36 mouse cellular contexts compared by ENCODE assay signal in genomic region chr13:34765269-34765668, GRCm38 (mm10). TPM values are rescaled to one million over a fixed set of nuclear protein-coding genes. Genes with fewer than 3 reads are reported as not detected.
"Had no signal": no experiment of that assay in that cellular context is flagged by ENCODE, and none has a peak within 500 bp of the region (broad histone marks: within the 10 kb centered on the region; RNA-seq: fewer than 3 reads in every experiment).

No protein-coding gene starts in this region.

- H3K27ac ChIP-seq: gastrocnemius, adult 2 months; heart, adult 2 months; hindbrain, embryonic 10.5 days; hindbrain, embryonic 12.5 days; hindbrain, embryonic 14.5 days; intestine, embryonic 15.5 days; layer of hippocampus, adult 2 months; left cerebral cortex, adult 2 months; limb, embryonic 10.5 days; limb, embryonic 12.5 days had no signal

- H3K4me2 ChIP-seq: heart, embryonic 12.5 days; hindbrain, embryonic 12.5 days; hindbrain, embryonic 14.5 days; intestine, embryonic 15.5 days; limb, embryonic 12.5 days had no signal

- ATAC-seq: hindbrain, embryonic 16.5 days; inflammation-experienced regulatory T-cells, adult 6 months; intestine, embryonic 15.5 days; intestine, postnatal 0 days had no signal

- DNase-seq: gastrocnemius, adult 2 months; gastrocnemius, postnatal 10 days; gastrocnemius, postnatal 25 days; heart, adult 2 months; heart, postnatal 10 days; heart, postnatal 4 days; kidney, adult 18-20 months; kidney, adult 8-10 months; kidney, postnatal 10 days; kidney, postnatal 25 days; kidney, postnatal 4 days had no signal

- H3K36me3 ChIP-seq: heart, embryonic 12.5 days; hindbrain, embryonic 10.5 days; hindbrain, embryonic 12.5 days; intestine, embryonic 15.5 days; limb, embryonic 10.5 days; limb, embryonic 12.5 days had no signal

- H3K9me3 ChIP-seq: heart, embryonic 12.5 days; hindbrain, embryonic 10.5 days; hindbrain, embryonic 12.5 days; intestine, embryonic 15.5 days; limb, embryonic 10.5 days; limb, embryonic 12.5 days had no signal

- H3K27me3 ChIP-seq: heart, embryonic 12.5 days; hindbrain, embryonic 12.5 days; intestine, embryonic 15.5 days; limb, embryonic 12.5 days had no signal

- H3K4me3 ChIP-seq: gastrocnemius, adult 2 months; heart, adult 2 months; heart, embryonic 12.5 days; hindbrain, embryonic 10.5 days; hindbrain, embryonic 12.5 days; intestine, embryonic 15.5 days; layer of hippocampus, adult 2 months; left cerebral cortex, adult 2 months; limb, embryonic 10.5 days; limb, embryonic 12.5 days had no signal

- H3K9ac ChIP-seq: heart, embryonic 12.5 days; hindbrain, embryonic 12.5 days; hindbrain, embryonic 14.5 days; intestine, embryonic 15.5 days; limb, embryonic 12.5 days had no signal

RNA-seq across cellular contexts. Expression of gene Fam50b, which starts 30.6 kb away (rescaled TPM):
- total RNA-seq: gastrocnemius, adult 2 months; gastrocnemius, postnatal 10 days; gastrocnemius, postnatal 25 days; gastrocnemius, postnatal 4 days; granulocyte monocyte progenitor cell, adult 5-6 weeks; heart, adult 2 months; heart, postnatal 10 days; heart, postnatal 25 days; heart, postnatal 4 days; layer of hippocampus, adult 2 months; layer of hippocampus, postnatal 10 days; layer of hippocampus, postnatal 25 days; left cerebral cortex, adult 2 months; left cerebral cortex, postnatal 14 days; left cerebral cortex, postnatal 36 days had no signal
- polyA plus RNA-seq: frontal cortex, adult 2 months; heart, adult 2 months; heart, embryonic 12.5 days; heart, embryonic 14.5 days; heart, embryonic 16.5 days; hindbrain, embryonic 14.5 days; hindbrain, embryonic 16.5 days; inflammation-experienced regulatory T-cells, adult 6 months; intestine, embryonic 15.5 days; kidney, embryonic 14.5 days; kidney, embryonic 16.5 days; limb, embryonic 12.5 days; limb, embryonic 14.5 days had no signal
